Mouse (Mus musculus): Measurements from ENCODE around the gene Cdk2ap2.
"Not testable (repeated sequence)": the region's sequence is repeated elsewhere in the genome, so short reads cannot be mapped to it uniquely, and the experiment has no call there.

Cdk2ap2 gene

DNA sequence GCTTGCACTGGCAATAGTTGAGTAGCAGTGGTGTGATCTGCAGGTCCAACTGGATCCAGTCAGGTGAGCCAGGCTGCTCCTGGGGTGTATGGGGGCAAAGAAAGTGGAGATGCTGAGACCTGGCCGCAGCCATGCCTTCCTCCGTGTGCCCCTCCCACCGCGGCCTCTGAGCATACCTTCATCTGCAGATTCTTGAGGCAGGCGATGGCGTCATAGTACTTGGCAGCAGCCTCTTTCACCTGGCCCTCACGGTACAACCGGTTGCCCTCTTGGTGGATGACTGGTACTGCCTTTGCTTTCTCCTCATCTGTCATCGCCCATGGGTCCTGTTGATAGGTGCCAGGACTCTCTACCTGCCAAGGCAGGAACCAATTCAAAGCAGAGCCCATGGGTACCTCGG is 18.2 kb downstream of the Cdk2ap2 start:
- in situ Hi-C loops (cut with MboI, MseI) = no loop called here

GRCm38 (mm10) chr19:4115816-4116215 is 18.8 kb downstream of the Cdk2ap2 start:
- in situ Hi-C loops (cut with MboI, MseI) = no loop called here

GRCm38 (mm10) chr19:4117006-4117405 is 20.0 kb downstream of the Cdk2ap2 start:
- in situ Hi-C loops (cut with MboI, MseI) = no loop called here

DNA sequence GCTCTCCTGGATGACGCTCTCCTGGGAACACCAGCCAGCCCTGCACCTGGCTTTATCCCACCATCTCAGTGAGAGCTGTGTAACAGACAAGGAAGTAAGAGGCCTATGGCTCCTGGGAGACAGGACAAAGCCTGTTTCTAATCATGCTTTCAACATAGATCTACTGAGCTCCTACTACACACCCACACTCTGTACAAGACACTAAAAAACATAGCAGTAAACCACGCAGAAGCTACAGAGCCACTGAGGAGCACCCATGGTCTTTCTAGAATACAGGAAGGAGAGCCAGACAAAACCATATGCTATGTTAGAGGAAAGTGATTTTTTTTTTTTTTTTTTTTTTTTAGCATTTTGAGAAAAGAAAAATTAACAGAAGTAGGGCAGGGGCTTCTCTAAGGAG is 21.4 kb downstream of the Cdk2ap2 start:
- in situ Hi-C loops (cut with MboI, MseI) = no loop called here

DNA sequence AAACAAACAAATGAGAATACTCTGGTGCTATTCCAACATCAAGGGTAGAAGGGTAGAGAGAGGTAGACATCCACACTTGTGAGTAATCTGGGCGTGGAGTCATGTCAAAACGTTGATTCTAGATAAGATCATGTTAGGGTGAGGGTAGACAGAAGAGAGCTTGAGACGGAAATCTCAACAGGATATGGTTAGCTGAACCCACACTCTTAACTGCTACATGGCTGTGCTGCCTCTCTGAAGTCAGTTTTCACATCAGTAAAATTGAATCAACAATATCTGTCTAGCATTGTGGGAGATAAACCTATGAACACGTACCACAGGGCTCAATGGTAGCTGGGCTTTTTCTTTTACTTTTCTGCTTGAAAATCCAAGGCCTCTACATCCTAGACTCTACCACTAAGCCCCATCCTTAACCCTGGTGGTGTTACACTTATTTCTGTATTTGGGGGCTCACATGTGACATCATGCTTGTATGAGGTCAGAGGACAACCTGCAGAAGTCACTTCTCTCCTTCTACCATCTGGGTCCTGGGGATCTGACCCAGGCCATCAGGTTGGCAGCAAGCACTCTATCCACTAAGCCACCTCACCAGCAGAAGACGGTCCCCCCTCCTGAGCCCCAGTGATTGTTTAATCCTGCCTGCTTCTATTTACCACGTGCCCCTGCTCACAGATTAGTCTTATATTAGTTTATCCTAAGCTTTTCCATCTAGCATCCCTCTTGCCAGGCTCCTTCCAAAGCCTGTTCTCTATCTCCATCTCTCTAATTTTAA is 22.9 kb downstream of the Cdk2ap2 start:
- in situ Hi-C loops (cut with MboI, MseI) = no loop called here

- in situ Hi-C loops (cut with MboI, MseI) = no loop called here
Observed at GRCm38 (mm10) chr19:4120496-4120895, 23.5 kb downstream of the Cdk2ap2 start.

DNA sequence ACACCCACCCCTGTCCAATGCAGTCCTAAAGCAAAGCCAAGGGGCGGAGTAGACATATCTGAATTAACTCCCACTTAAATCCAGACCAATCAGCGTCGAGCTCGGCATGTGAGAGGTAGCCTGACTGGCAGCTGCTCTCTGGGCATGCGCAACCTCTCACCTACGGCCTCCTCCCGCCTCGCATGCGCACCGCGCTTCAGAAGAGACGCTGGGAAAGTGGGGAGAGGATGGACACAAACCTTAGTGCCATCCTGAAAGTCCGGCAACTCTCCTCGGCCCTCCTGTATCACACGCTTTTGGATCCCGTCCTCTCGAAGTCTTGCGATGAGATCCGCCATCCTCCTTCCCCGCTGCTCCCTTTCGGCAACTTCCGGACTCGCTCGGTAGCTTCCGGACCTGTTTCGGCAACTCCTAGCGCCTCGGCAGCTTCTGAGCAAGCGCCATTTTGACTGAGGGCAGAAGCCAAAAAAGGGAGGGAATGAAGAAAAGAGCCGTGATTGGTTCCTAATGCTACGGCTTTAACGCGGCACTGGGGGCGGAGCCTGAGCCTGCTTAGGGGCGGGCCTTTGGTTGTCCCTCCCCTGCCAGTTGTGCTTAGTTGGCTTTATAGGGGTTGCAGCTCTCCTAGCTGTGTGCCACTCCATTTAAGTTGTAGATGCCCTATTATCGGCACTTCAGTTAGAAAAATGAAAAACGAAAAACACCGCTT is 24.3 kb downstream of the Cdk2ap2 start:
- in situ Hi-C loops (cut with MboI, MseI) = no loop called here

DNA sequence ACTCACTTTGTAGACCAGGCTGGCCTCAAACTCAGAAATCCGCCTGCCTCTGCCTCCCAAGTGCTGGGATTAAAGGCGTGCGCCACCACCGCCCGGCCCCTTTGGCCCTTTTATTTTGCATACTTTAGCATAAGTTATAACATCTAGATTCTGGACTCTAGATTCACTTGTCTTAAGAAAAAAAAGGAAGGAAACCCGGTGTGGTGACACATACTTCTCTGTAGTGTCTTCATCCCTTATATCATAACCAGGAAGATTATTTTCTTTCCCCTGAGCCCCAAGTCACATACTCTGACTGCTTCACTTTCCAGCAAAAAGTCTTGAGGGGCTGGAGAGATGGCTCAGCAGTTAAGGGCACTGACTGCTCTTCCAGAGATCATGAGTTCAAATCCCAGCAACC is 24.9 kb downstream of the Cdk2ap2 start:
- in situ Hi-C loops (cut with MboI, MseI) = not testable (repeated sequence)

GRCm38 (mm10) chr19:4122411-4123370 is 25.7 kb downstream of the Cdk2ap2 start:
- in situ Hi-C loops (cut with MboI, MseI) = no loop called here

GRCm38 (mm10) chr19:4124432-4124831 is 27.4 kb downstream of the Cdk2ap2 start:
- in situ Hi-C loops (cut with MboI, MseI) = no loop called here

GRCm38 (mm10) chr19:4125268-4125667 is 28.3 kb downstream of the Cdk2ap2 start:
- in situ Hi-C loops (cut with MboI, MseI) = not testable (repeated sequence)

DNA sequence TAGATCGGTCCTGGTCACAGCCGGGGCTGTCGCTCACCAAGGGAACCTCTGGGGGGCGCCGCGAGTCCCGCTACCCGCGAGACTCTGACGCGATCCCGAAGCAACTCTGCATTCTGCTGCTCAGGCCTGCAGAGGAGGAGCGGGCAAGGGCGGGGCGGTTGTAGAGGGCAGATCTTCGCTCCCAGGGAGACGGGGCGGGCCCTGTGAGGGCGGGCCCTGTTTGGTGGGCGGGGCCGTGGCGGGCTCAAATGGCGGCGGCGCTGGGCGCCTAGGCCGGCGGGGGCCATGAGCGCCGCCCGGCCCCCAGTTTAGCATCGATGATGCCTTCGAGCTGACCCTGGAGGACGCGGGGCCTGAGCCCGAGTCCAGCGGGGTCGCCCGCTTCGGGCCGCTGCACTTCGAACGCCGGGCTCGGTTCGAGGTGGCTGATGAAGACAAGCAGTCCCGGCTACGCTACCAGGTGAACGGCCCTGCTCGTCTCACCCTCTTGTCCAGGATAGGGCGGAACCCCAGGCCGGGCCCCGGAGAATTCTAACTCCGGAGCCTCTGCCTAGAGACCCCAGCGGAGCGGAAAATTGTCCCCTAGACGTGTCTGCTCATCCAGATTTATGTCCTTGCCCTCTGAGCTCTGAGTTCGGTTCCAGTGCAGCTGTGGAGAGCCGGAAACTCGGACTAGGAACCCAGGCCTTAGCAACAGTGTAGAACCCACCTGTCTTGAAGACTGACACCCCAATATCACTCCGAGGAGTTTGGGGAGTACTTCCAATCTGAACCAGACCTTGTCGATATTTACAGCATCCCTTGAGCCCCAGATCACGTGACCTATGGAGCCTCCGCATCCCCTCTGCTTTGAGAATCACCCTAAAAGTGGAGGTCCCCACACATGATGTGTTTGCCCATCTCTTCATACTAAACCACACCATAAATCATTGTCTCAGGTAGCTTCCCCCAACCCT is 29.0 kb downstream of the Cdk2ap2 start, which contains the start of gene Aip:
Gene Aip, minus strand, starts transcription at position 118 of the 956 bp plus-strand sequence.
- in situ Hi-C loops (cut with MboI, MseI) = no loop called here

- in situ Hi-C loops (cut with MboI, MseI) = no loop called here
Observed at GRCm38 (mm10) chr19:4126759-4127495, 29.9 kb downstream of the Cdk2ap2 start.

DNA sequence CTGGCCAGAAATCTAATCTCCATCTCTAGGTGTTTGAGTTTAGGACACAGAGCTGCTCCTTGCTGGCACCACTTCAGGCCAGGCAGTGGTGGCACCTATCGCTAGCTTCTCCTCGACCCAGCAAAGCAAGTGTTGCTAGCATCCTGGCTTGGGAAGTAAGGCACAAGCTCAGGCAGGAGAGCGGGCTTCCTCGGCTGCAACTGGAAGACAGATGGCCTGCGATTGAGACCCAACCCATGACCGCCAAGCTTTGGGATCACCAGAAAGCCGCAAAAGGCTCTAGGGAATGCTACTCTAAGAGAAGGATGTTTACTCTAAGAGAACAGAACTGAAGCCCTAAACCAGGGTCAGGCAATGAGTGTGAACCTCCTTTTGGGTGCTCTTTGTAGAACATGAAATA is 32.5 kb downstream of the Cdk2ap2 start:
- in situ Hi-C loops (cut with MboI, MseI) = no loop called here

GRCm38 (mm10) chr19:4130106-4130505 is 33.1 kb downstream of the Cdk2ap2 start:
- in situ Hi-C loops (cut with MboI, MseI) = no loop called here

DNA sequence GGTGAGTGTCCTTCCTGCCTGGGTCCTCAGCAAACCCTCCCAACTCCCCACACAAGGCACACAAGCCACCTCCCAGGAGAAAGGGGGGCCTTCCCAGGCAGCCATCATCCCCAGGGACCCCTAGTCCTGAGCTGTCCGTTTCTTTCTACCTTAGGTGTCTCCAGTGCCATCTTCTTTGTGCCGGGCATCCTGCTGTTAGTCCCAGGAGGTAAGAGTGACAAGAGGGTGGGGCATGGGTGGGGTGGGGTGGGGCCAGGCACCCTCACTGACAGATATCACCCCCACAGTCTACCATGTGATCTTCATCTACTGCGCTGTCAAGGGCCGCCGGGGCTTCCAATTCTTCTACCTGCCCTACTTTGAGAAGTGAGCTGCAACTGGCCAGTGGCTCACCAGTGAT is 34.1 kb downstream of the Cdk2ap2 start:
- in situ Hi-C loops (cut with MboI, MseI) = no loop called here

DNA sequence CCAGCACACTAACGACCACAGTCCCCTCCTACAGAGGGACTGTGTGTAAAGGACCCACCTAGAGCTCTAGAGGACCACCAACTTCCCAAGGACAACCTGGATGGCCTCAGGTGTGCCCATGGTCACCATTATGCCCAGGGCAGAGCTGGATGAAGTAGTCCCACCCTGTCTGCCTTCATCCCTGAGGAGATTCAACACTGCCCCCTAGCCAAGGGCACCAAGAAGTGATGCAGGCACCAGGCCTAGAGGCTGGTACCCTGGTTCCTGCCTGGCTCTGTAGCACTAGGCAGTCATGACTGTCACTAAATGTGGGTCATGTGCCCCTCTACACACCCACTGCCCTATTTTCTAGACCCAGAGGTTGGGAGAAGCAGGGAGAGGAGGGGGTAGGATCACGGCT is 34.8 kb downstream of the Cdk2ap2 start:
- in situ Hi-C loops (cut with MboI, MseI) = no loop called here

DNA sequence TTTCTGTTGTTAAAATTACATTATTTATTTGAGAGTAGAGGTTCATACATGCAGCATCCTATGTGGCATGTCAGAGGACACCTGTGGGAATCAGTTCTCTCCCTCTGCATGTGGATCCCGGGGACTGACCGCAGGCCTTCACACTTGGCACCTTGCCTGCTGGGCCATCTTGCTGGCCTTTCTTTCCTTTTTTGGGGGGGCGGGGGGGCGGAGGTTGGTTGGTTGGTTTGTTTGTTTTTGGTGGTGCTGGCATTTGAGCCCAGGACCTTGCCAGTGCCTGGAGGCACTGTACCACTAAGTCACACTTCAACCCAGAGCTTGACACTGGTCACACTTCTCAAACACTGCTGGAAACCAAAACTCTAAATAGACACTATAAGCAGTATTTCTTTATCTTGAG is 37.4 kb downstream of the Cdk2ap2 start:
- in situ Hi-C loops (cut with MboI, MseI) = no loop called here

DNA sequence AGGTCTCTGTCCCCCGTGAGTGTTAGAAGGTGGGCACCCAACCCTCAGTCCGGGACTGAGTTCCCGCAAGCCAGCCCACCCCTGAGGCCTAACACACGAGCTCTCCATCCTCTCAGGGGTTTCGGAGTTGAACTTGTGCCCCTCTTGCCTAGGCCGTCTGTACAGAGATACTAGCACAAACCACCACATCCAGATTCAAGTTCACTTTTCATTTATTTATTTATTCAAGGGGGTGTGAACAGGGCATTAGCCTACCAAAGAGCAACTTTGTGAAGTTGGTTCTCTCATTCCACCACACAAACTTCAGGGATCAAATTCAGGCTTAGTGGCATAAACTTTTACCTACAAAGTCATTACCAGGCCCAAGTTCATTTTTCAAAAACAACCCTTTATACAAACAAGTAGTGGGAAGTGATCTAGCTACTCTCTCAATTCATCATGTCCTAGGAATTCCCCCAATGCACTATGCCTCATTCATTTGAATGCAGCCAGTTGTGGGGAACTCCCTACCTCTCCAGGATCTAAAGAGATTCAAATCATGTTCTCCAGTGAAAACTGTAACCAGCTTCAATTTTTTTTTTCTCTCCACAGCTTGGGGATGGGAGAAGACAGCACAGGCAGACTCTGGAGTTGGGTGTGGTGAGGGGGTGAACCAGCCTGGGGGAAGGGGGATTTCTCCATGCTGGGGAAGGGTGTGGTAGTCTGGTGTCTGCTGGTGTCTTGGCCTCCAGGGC is 38.4 kb downstream of the Cdk2ap2 start:
- in situ Hi-C loops (cut with MboI, MseI) = not testable (repeated sequence)
